Mouse (Mus musculus) gastrocnemius, postnatal 4 days (tissue): ENCODE data around the gene Rab23. TPM values are rescaled to one million over a fixed set of nuclear protein-coding genes. Genes with fewer than 3 reads are reported as not detected.

ENCODE experiments used
- DNase-seq, 2 experiments: peaks; one replicate each; pipeline ENCODE4 v3.0.0; 2021 to 2022; ENCODE audit warnings: low spot score in 2 of 2, mixed read lengths in 2 of 2
- total RNA-seq, 2 experiments: library from RNA; stranded (reverse); gene quantifications; 2 replicates each; pipeline ENCODE4 v1.2.3; 2021

Gene Rab23
- total RNA-seq, 2 experiments from 2014 or later = 18.4 to 19.7 TPM

DNA sequence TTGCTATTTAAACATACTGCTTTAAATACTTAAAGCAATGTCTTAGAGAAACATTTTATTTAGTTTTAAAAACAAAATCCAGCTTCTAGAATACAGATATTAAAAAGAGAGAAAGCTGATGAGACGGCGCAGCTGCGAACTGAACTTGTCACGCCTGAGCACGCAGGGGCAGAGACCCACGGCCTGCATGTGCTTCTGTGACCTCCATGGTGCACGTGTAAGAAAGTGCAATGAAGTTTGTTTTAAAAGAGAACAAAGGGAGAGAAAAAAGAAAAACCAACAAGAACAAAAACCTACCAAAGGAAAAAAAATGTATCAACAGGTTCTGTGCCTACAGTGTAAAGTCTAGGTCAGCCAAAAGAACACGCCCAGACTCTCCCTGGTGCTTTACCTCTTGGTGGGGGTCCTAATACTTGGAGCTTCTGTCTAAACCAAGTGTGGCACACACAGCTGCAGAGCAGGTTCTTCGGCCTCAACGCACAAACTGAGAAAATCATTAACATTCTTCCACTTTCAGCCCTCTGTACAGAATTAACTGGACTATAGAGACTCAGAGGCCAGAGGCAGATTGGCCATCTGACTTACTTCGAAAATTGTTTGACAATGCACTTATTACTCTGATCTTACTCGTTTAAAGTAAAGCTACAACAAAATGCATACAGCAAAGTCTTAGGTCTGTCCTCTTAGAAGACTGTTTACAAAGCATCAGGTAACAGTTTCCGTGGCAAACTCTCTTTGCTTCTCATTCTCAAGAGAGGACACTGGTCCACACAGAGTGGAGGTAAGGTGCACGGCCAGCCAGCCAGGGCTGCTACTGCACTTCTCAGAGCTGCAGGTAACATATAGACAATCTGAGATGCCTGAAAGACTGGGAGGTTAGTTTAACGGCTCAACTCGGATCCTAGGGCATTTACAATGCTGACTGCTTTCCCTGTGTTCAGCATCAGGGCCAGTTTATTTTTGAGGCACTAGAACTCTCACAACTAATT is 47.1 kb downstream of the Rab23 start:
- DNase-seq = no peak

GRCm38 (mm10) chr1:33768091-33768787 is 48.6 kb downstream of the Rab23 start:
- DNase-seq = no peak

DNA sequence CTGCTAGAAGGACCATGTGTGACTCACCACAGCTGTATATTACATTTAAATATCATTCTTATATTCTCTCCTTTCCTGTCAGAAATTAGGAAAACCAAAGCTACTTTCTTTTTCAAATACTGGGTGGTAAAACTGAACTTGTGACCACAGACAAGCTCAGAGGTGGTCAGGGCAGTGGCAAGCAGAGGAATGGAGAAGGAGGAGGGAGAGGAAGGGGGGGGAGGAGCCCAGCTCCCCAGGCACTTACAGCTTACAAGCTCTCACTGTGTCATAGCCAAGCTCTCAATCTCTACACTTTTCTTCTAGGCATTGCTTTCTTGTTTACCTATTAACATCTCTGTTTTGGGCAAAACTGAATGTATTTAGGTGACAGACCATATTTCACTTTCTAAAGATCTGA is 49.1 kb downstream of the Rab23 start:
- DNase-seq = no peak

DNA sequence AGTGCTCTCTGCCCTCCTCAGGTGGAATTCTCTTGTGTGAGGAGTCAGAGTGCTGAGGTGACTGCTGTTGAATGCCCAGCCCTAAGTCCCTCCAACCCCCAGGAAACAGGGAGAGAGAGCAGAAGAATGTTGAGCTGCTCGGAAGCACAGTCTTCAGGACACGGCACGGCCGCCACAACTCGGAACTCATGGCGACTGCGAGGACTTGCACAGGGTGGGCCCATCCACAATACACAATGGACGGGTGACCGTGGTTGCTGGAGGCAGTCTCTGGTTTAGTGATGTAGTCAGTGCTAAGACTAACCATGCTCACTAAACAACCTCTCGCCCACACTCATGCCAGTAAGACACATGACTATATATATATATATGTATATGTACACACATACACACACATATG is 51.9 kb downstream of the Rab23 start:
- DNase-seq = no peak

- DNase-seq = no peak
These were observed 52.4 kb downstream of the Rab23 start for GRCm38 (mm10) chr1:33772106-33772505.

DNA sequence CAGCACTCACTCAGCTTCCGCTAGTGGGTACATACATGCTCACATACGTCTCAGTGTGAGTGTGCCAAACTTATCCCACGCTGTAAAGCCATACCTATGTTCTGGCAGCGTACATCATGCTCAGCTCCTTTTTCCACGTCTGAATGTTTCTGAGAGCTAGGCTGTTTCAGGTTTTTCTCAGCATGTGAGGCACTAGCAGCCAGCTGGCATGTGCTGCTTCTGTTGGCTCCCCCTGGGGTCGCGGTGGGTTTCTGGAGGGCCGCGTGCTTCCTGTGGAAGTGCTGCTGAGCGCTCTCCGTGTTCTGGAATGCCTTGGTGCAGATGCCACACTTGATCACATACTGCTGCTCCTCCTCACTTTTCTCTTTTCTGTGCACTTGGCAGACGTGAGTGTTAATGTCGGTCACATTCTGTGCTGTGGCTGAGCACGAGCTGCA is 56.5 kb downstream of the Rab23 start:
- DNase-seq = no peak

DNA sequence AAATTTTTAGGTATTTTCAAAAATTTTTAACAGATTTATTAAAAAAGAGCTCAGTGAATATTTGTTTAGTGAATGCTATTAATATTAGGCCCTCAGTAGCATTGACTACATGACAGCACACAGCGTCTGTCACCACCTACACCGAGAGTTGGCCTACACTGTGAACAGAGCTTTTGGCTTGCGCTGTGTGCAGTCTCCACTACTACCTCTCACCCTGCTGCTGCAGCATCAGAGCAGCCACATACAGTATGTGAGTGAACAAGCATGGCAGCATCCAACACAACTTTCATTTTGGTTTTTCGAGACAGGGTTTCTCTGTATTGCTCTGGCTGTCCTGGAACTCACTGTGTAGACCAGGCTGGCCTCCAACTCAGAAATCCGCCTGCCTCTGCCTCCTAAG is 64.9 kb downstream of the Rab23 start:
- no peak for DNase-seq

DNA sequence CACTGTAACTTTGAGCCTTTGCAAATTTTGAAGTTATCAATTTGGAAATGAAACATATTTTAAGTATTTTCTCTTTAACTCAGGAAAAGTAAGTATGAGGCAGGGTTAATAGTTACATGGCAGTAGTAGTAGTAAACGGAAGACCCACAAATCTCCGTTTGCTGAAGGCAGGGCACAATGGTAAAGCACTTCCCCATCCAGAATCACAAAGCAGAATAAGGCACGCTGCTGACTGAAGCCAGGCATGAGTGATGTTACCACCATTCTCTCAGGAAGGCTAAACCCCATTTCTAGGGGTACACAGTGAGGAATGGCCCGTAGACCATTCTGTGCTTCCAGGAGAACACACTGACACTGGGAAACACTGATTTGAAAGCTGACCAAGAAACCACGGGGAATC is 68.4 kb downstream of the Rab23 start:
- DNase-seq = no peak

- DNase-seq = no peak
These were observed 68.8 kb downstream of the Rab23 start for GRCm38 (mm10) chr1:33788493-33788892.

Other genes with a start within 250 kb of the Rab23 start
- gene Prim2, start 50.1 kb upstream of the Rab23 start, total RNA-seq = 10 to 100 TPM; 11.9 to 12.3 TPM
- 10 to 100 TPM; 40.1 to 51.1 TPM for gene Bag2, start 37.9 kb downstream of the Rab23 start, total RNA-seq
- 10 to 100 TPM; 31.7 to 33.2 TPM for gene Zfp451, start 94.7 kb downstream of the Rab23 start, total RNA-seq
- 1 to 10 TPM in 1 of 2 experiments, under 1 TPM in 1; 0.83 to 1.3 TPM for gene Bend6, start 187.9 kb downstream of the Rab23 start, total RNA-seq
- 100 to 1,000 TPM; 181 to 191 TPM for gene Dst, start 188.3 kb downstream of the Rab23 start, total RNA-seq